Mouse (Mus musculus) T-helper 2 cell (primary cell): ENCODE measurements around the gene Dhx40.
"Not testable (repeated sequence)": the region's sequence is repeated elsewhere in the genome, so short reads cannot be mapped to it uniquely, and the experiment has no call there.

Experiments used
- in situ Hi-C: fragments of 300-600 bp; cut with MboI, MseI; formaldehyde crosslinking; loops from one replicate; pipeline ENCODE4 v1.15.1; 2025; ENCODE audit warnings: high pct_unique_total_duplicates

Gene Dhx40

GRCm38 (mm10) chr11:86756156-86757141 lies 51.1 kb downstream of the Dhx40 start:
- in situ Hi-C loops = loop anchor here (5.0 kb wide), 2 partner anchors 51 to 81 kb away; partner anchors contain the start of gene Dhx40

- in situ Hi-C loops = no loop called here
These were observed 55.1 kb downstream of the Dhx40 start for GRCm38 (mm10) chr11:86752404-86752803.

- in situ Hi-C loops = no loop called here
These were observed 56.5 kb downstream of the Dhx40 start for GRCm38 (mm10) chr11:86751010-86751409.

- in situ Hi-C loops = no loop called here
These were observed 57.6 kb downstream of the Dhx40 start for GRCm38 (mm10) chr11:86749776-86750423.

- in situ Hi-C loops = no loop called here
These were observed 61.7 kb downstream of the Dhx40 start for GRCm38 (mm10) chr11:86745634-86746404.

- in situ Hi-C loops = no loop called here
These were observed 64.9 kb downstream of the Dhx40 start for GRCm38 (mm10) chr11:86742605-86743004.

- in situ Hi-C loops = no loop called here
These were observed 66.0 kb downstream of the Dhx40 start for GRCm38 (mm10) chr11:86741505-86741904.

- in situ Hi-C loops = no loop called here
These were observed 68.1 kb downstream of the Dhx40 start for GRCm38 (mm10) chr11:86739470-86739869.

GRCm38 (mm10) chr11:86738956-86739355 lies 68.6 kb downstream of the Dhx40 start:
- in situ Hi-C loops = no loop called here

GRCm38 (mm10) chr11:86738308-86738707 lies 69.2 kb downstream of the Dhx40 start:
- in situ Hi-C loops = not testable (repeated sequence)

GRCm38 (mm10) chr11:86737301-86738000 lies 70.1 kb downstream of the Dhx40 start:
- in situ Hi-C loops = no loop called here

- in situ Hi-C loops = no loop called here
These were observed 72.6 kb downstream of the Dhx40 start for GRCm38 (mm10) chr11:86734993-86735392.

- in situ Hi-C loops = no loop called here
These were observed 73.2 kb downstream of the Dhx40 start for GRCm38 (mm10) chr11:86734241-86734939.

GRCm38 (mm10) chr11:86731443-86731842 lies 76.1 kb downstream of the Dhx40 start:
- in situ Hi-C loops = no loop called here

- in situ Hi-C loops = no loop called here
These were observed 81.9 kb downstream of the Dhx40 start for GRCm38 (mm10) chr11:86725607-86726006.

GRCm38 (mm10) chr11:86724982-86725381 lies 82.6 kb downstream of the Dhx40 start:
- in situ Hi-C loops = no loop called here

GRCm38 (mm10) chr11:86724004-86724403 lies 83.5 kb downstream of the Dhx40 start:
- in situ Hi-C loops = no loop called here

GRCm38 (mm10) chr11:86719390-86719789 lies 88.2 kb downstream of the Dhx40 start:
- in situ Hi-C loops = loop anchor here (10.0 kb wide), 1 partner anchor 425 kb away; no protein-coding TSS in a partner anchor
